Mouse (Mus musculus) ES-E14 (cell line): ENCODE measurements around the gene Pgk1.

ENCODE experiments used
- CHD2 ChIP-seq: IDR thresholded peaks from 2 replicates; pipeline ENCODE4 v1.6.1; 2014; ENCODE audit warnings: mild to moderate bottlenecking, low read depth, low read length, inconsistent platforms
- ZC3H11A ChIP-seq: IDR thresholded peaks from 2 replicates; pipeline ENCODE4 v1.6.1; 2012; ENCODE audit warnings: low read depth, mild to moderate bottlenecking, inconsistent platforms, low read length, borderline replicate concordance
- ZNF384 ChIP-seq: IDR thresholded peaks from 2 replicates; pipeline ENCODE4 v1.6.1; 2012; ENCODE audit warnings: low read depth, low read length, inconsistent platforms

DNA sequence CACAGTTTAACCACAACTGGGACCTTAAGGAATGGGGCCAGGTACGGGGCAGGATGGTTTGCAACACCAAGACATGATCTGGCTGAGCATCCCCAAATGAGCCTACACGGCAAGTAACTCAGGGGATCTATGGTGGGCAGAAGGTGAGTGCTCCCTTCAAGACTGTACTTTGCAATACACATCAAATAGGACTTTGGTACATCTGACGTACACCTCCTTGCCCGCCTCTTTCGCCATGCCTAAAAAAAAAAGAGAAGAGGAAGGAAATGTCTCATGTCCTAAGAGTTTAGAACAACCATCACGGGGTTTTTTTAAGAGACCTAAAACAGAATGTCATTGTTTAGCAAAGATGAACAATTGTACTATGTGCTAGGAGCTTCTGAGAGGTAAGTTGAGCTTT lies 44.0 kb upstream of the Pgk1 start, which contains the start of gene Tlr13:
- TF ChIP-seq CHD2 (no peak), ZNF384 (no peak), ZC3H11A (no peak)
